Mouse (Mus musculus): ENCODE results near the gene Ihh. TPM values are rescaled to one million over a fixed set of nuclear protein-coding genes. Genes with fewer than 3 reads are reported as not detected.

The Ihh gene
- not detected in 2 replicates for polyA plus RNA-seq (2014; fragmentation: Nextera tagmentation; extraction: Ambion mirVana)

GRCm38 (mm10) chr1:74951556-74952210, at the start of gene Ihh:
Ihh (minus strand) TSS chr1:74951672.
- peaks cover 77% of the 10 kb centered on the region for H3K27me3 ChIP-seq (ENCODE audit: control insufficient read depth, insufficient read depth, low read length)
- no peak within 1 kb of the TSS for H3K27ac ChIP-seq (ENCODE audit: low read depth, low read length)
- DNase-seq (ENCODE audit: low spot score) (peak; percentile 35), ATAC-seq (ENCODE audit: insufficient read depth, low FRiP score, low TSS enrichment) (no peak)
- H3K36me3 ChIP-seq (ENCODE audit: control insufficient read depth, insufficient read depth, low read length) = no peaks in the 10 kb centered on the region
- no peaks in the 10 kb centered on the region for H3K9me3 ChIP-seq (ENCODE audit: control insufficient read depth, low read length)
- 1% methylated on average over 48 of the region's 55 CpGs for WGBS
- peaks cover 10% of the 10 kb centered on the region; the same call in 1 of the 2 replicates for H3K4me1 ChIP-seq (ENCODE audit: control insufficient read depth, insufficient read depth, low read length)
- peak within 1 kb of the TSS; percentile 51 for H3K4me2 ChIP-seq (ENCODE audit: low read depth)
- H3K4me3 ChIP-seq (ENCODE audit: low read depth, low read length) = peak within 1 kb of the TSS; percentile 31
- no peak within 1 kb of the TSS for H3K9ac ChIP-seq (ENCODE audit: low read length)

- H3K4me1 ChIP-seq (ENCODE audit: control insufficient read depth, insufficient read depth, low read length) = no peaks in the 10 kb centered on the region
- H3K4me2 ChIP-seq (ENCODE audit: low read depth) = no peak overlapping the region
- H3K4me3 ChIP-seq (ENCODE audit: low read depth, low read length) = no peak overlapping the region
- WGBS = 81% methylated on average over 6 of the region's 6 CpGs
- H3K27ac ChIP-seq (ENCODE audit: low read depth, low read length) = no peak overlapping the region
- no peak overlapping the region for H3K9ac ChIP-seq (ENCODE audit: low read length)
- H3K27me3 ChIP-seq (ENCODE audit: control insufficient read depth, insufficient read depth, low read length) = no peaks in the 10 kb centered on the region
- no peaks in the 10 kb centered on the region for H3K36me3 ChIP-seq (ENCODE audit: control insufficient read depth, insufficient read depth, low read length)
- no peak for DNase-seq (ENCODE audit: low spot score)
- H3K9me3 ChIP-seq (ENCODE audit: control insufficient read depth, low read length) = no peaks in the 10 kb centered on the region
- ATAC-seq (ENCODE audit: insufficient read depth, low FRiP score, low TSS enrichment) = no peak
Measured at GRCm38 (mm10) chr1:75001183-75001582, 49.7 kb upstream of the Ihh start.

DNA sequence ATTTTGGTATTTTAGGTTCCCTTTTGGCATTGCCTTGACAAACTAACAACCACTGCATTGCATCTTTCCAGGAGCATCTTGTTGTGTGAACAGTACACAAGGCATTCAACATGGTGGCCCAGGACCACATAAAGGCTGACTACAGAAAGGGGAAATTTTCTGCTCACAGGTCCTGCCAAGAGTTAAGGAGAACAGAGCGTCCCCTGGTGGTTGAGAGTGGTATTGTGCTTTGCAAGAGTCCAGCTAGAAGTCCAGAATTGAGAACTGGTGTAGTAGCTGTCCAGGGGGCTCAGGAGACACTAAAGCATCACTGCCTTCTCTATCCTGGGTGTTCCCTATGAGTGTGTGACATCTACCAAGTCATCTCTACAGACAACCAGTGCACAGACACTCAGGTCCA, 49.0 kb upstream of the Ihh start:
- no peak overlapping the region for H3K9ac ChIP-seq (ENCODE audit: low read length)
- ATAC-seq (ENCODE audit: insufficient read depth, low FRiP score, low TSS enrichment) (no peak), DNase-seq (ENCODE audit: low spot score) (peak; percentile 45)
- no peak overlapping the region for H3K4me3 ChIP-seq (ENCODE audit: low read depth, low read length)
- no peaks in the 10 kb centered on the region for H3K27me3 ChIP-seq (ENCODE audit: control insufficient read depth, insufficient read depth, low read length)
- no peaks in the 10 kb centered on the region for H3K36me3 ChIP-seq (ENCODE audit: control insufficient read depth, insufficient read depth, low read length)
- no peaks in the 10 kb centered on the region for H3K4me1 ChIP-seq (ENCODE audit: control insufficient read depth, insufficient read depth, low read length)
- H3K9me3 ChIP-seq (ENCODE audit: control insufficient read depth, low read length) = no peaks in the 10 kb centered on the region
- H3K4me2 ChIP-seq (ENCODE audit: low read depth) = no peak overlapping the region
- no peak overlapping the region for H3K27ac ChIP-seq (ENCODE audit: low read depth, low read length)
- WGBS = 0% methylated on average over 1 of the region's 1 CpGs

GRCm38 (mm10) chr1:74999173-74999572, 47.7 kb upstream of the Ihh start:
- WGBS = 89% methylated on average over 5 of the region's 5 CpGs
- H3K4me2 ChIP-seq (ENCODE audit: low read depth) = no peak overlapping the region
- H3K4me1 ChIP-seq (ENCODE audit: control insufficient read depth, insufficient read depth, low read length) = no peaks in the 10 kb centered on the region
- no peak for DNase-seq (ENCODE audit: low spot score)
- no peak overlapping the region for H3K4me3 ChIP-seq (ENCODE audit: low read depth, low read length)
- H3K9me3 ChIP-seq (ENCODE audit: control insufficient read depth, low read length) = no peaks in the 10 kb centered on the region
- H3K27ac ChIP-seq (ENCODE audit: low read depth, low read length) = no peak overlapping the region
- H3K27me3 ChIP-seq (ENCODE audit: control insufficient read depth, insufficient read depth, low read length) = no peaks in the 10 kb centered on the region
- no peaks in the 10 kb centered on the region for H3K36me3 ChIP-seq (ENCODE audit: control insufficient read depth, insufficient read depth, low read length)
- no peak for ATAC-seq (ENCODE audit: insufficient read depth, low FRiP score, low TSS enrichment)
- H3K9ac ChIP-seq (ENCODE audit: low read length) = no peak overlapping the region

- no peak for DNase-seq (ENCODE audit: low spot score)
- Histone ChIP-seq H3K27me3 (ENCODE audit: control insufficient read depth, insufficient read depth, low read length) (no peaks in the 10 kb centered on the region), H3K36me3 (ENCODE audit: control insufficient read depth, insufficient read depth, low read length) (no peaks in the 10 kb centered on the region), H3K27ac (ENCODE audit: low read depth, low read length) (no peak overlapping the region), H3K4me1 (ENCODE audit: control insufficient read depth, insufficient read depth, low read length) (no peaks in the 10 kb centered on the region), H3K9ac (ENCODE audit: low read length) (no peak overlapping the region), H3K9me3 (ENCODE audit: control insufficient read depth, low read length) (no peaks in the 10 kb centered on the region), H3K4me3 (ENCODE audit: low read depth, low read length) (no peak overlapping the region), H3K4me2 (ENCODE audit: low read depth) (no peak overlapping the region)
- ATAC-seq (ENCODE audit: insufficient read depth, low FRiP score, low TSS enrichment) = no peak
- 85% methylated on average over 2 of the region's 2 CpGs for WGBS
Measured at GRCm38 (mm10) chr1:74997231-74997630, 45.8 kb upstream of the Ihh start.

- H3K9me3 ChIP-seq (ENCODE audit: control insufficient read depth, low read length) = no peaks in the 10 kb centered on the region
- H3K4me1 ChIP-seq (ENCODE audit: control insufficient read depth, insufficient read depth, low read length) = peaks cover 8% of the 10 kb centered on the region; the same call in 1 of the 2 replicates
- DNase-seq (ENCODE audit: low spot score) (no peak), ATAC-seq (ENCODE audit: insufficient read depth, low FRiP score, low TSS enrichment) (no peak)
- H3K4me2 ChIP-seq (ENCODE audit: low read depth) = no peak overlapping the region
- H3K27ac ChIP-seq (ENCODE audit: low read depth, low read length) = no peak overlapping the region
- H3K36me3 ChIP-seq (ENCODE audit: control insufficient read depth, insufficient read depth, low read length) = no peaks in the 10 kb centered on the region
- 83% methylated on average over 8 of the region's 8 CpGs for WGBS
- no peak overlapping the region for H3K4me3 ChIP-seq (ENCODE audit: low read depth, low read length)
- H3K9ac ChIP-seq (ENCODE audit: low read length) = no peak overlapping the region
- H3K27me3 ChIP-seq (ENCODE audit: control insufficient read depth, insufficient read depth, low read length) = no peaks in the 10 kb centered on the region
Measured at GRCm38 (mm10) chr1:74977001-74977400, 25.5 kb upstream of the Ihh start.

- Histone ChIP-seq H3K4me1 (ENCODE audit: control insufficient read depth, insufficient read depth, low read length) (peaks cover 8% of the 10 kb centered on the region; the same call in 1 of the 2 replicates), H3K27ac (ENCODE audit: low read depth, low read length) (no peak overlapping the region), H3K4me3 (ENCODE audit: low read depth, low read length) (no peak overlapping the region), H3K36me3 (ENCODE audit: control insufficient read depth, insufficient read depth, low read length) (no peaks in the 10 kb centered on the region), H3K9ac (ENCODE audit: low read length) (no peak overlapping the region), H3K4me2 (ENCODE audit: low read depth) (no peak overlapping the region), H3K9me3 (ENCODE audit: control insufficient read depth, low read length) (no peaks in the 10 kb centered on the region), H3K27me3 (ENCODE audit: control insufficient read depth, insufficient read depth, low read length) (no peaks in the 10 kb centered on the region)
- WGBS = 95% methylated on average over 1 of the region's 1 CpGs
- ATAC-seq (ENCODE audit: insufficient read depth, low FRiP score, low TSS enrichment) (no peak), DNase-seq (ENCODE audit: low spot score) (no peak)
Measured at GRCm38 (mm10) chr1:74975936-74976335, 24.5 kb upstream of the Ihh start.

- Histone ChIP-seq H3K4me2 (ENCODE audit: low read depth) (no peak overlapping the region), H3K27ac (ENCODE audit: low read depth, low read length) (no peak overlapping the region), H3K36me3 (ENCODE audit: control insufficient read depth, insufficient read depth, low read length) (no peaks in the 10 kb centered on the region), H3K27me3 (ENCODE audit: control insufficient read depth, insufficient read depth, low read length) (no peaks in the 10 kb centered on the region), H3K4me1 (ENCODE audit: control insufficient read depth, insufficient read depth, low read length) (0 out of 2 replicates have a peak, but pooled peaks cover 2% of the 10 kb centered on the region), H3K9ac (ENCODE audit: low read length) (no peak overlapping the region), H3K9me3 (ENCODE audit: control insufficient read depth, low read length) (no peaks in the 10 kb centered on the region), H3K4me3 (ENCODE audit: low read depth, low read length) (no peak overlapping the region)
- DNase-seq (ENCODE audit: low spot score) (no peak), ATAC-seq (ENCODE audit: insufficient read depth, low FRiP score, low TSS enrichment) (no peak)
- 86% methylated on average over 6 of the region's 6 CpGs for WGBS
Measured at GRCm38 (mm10) chr1:74973590-74973989, 22.1 kb upstream of the Ihh start.

DNA sequence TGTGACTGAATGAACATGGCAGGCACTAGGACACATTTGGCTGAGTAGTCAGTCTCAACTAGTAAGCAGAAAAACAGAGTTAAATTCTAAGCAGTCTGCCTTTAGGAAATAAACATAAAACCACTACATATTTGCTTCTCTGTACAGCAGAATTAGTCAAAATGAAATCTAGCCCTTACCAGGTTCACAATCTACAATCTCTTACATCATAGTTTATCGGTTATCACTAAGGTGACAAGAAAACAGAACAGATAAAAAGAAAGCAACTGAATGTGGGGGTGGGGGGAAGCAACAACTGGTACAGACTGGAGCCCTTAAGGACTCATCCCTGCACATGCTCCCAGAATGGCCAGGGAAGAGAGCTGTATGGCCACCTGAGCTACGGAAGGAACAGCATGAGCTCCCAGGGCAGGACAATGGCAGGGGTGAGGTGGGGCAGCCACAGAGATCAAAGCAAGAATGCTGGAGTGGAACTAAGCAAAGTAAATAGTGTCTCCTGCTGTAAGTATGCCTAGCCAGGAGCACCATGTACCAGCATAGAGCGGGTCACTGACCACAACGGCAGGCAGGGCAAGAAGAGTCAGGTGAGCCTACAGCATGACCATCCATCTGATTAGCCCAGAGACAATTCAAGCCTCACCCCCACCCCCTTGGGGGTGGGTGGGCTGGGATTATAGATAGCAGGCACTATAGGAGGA, 20.0 kb upstream of the Ihh start:
- Histone ChIP-seq H3K4me1 (ENCODE audit: control insufficient read depth, insufficient read depth, low read length) (no peaks in the 10 kb centered on the region), H3K4me3 (ENCODE audit: low read depth, low read length) (no peak overlapping the region), H3K36me3 (ENCODE audit: control insufficient read depth, insufficient read depth, low read length) (no peaks in the 10 kb centered on the region), H3K27me3 (ENCODE audit: control insufficient read depth, insufficient read depth, low read length) (no peaks in the 10 kb centered on the region), H3K4me2 (ENCODE audit: low read depth) (no peak overlapping the region), H3K9ac (ENCODE audit: low read length) (no peak overlapping the region), H3K9me3 (ENCODE audit: control insufficient read depth, low read length) (no peaks in the 10 kb centered on the region), H3K27ac (ENCODE audit: low read depth, low read length) (no peak overlapping the region)
- WGBS = 59% methylated on average over 4 of the region's 4 CpGs
- no peak for ATAC-seq (ENCODE audit: insufficient read depth, low FRiP score, low TSS enrichment)
- DNase-seq (ENCODE audit: low spot score) = no peak

All from neural tube, embryonic 11.5 days (tissue).